Mouse (Mus musculus): Measurements from ENCODE around the gene Stx18. TPM values are rescaled to one million over a fixed set of nuclear protein-coding genes. Genes with fewer than 3 reads are reported as not detected.

The Stx18 gene
- total RNA-seq, 2 experiments from 2014 or later = 14.5 to 15.8 TPM

GRCm38 (mm10) chr5:38078575-38078974, 40.0 kb downstream of the Stx18 start:
- DNase-seq = no peak

GRCm38 (mm10) chr5:38080472-38080871, 41.9 kb downstream of the Stx18 start:
- no peak for DNase-seq

GRCm38 (mm10) chr5:38082589-38082988, 44.0 kb downstream of the Stx18 start:
- DNase-seq = no peak

- no peak for DNase-seq
These were observed 44.8 kb downstream of the Stx18 start for GRCm38 (mm10) chr5:38083362-38083761.

GRCm38 (mm10) chr5:38084616-38085015, 46.1 kb downstream of the Stx18 start:
- no peak for DNase-seq

- no peak for DNase-seq
These were observed 47.2 kb downstream of the Stx18 start for GRCm38 (mm10) chr5:38085561-38086392.

- no peak for DNase-seq
These were observed 51.6 kb downstream of the Stx18 start for GRCm38 (mm10) chr5:38090111-38090510.

GRCm38 (mm10) chr5:38090581-38090980, 52.0 kb downstream of the Stx18 start:
- DNase-seq = no peak

- no peak for DNase-seq
These were observed 52.8 kb downstream of the Stx18 start for GRCm38 (mm10) chr5:38091046-38091965.

- no peak for DNase-seq
These were observed 53.4 kb downstream of the Stx18 start for GRCm38 (mm10) chr5:38091966-38092304.

GRCm38 (mm10) chr5:38094331-38094730, 55.8 kb downstream of the Stx18 start:
- DNase-seq = no peak

GRCm38 (mm10) chr5:38097501-38098093, 59.1 kb downstream of the Stx18 start:
- no peak for DNase-seq

GRCm38 (mm10) chr5:38099139-38099676, 60.7 kb downstream of the Stx18 start:
- DNase-seq = no peak

GRCm38 (mm10) chr5:38102945-38103344, 64.4 kb downstream of the Stx18 start:
- DNase-seq = no peak

- no peak for DNase-seq
These were observed 67.6 kb downstream of the Stx18 start for GRCm38 (mm10) chr5:38106080-38106697.

- no peak for DNase-seq
These were observed 68.3 kb downstream of the Stx18 start for GRCm38 (mm10) chr5:38106807-38107206.

- no peak for DNase-seq
These were observed 76.0 kb downstream of the Stx18 start for GRCm38 (mm10) chr5:38114526-38114925.

GRCm38 (mm10) chr5:38117056-38117455, 78.5 kb downstream of the Stx18 start:
- no peak for DNase-seq

GRCm38 (mm10) chr5:38119268-38119667, 80.7 kb downstream of the Stx18 start:
- DNase-seq = no peak

- DNase-seq = no peak
These were observed 83.2 kb downstream of the Stx18 start for GRCm38 (mm10) chr5:38121699-38122098.

GRCm38 (mm10) chr5:38126519-38127306, 88.2 kb downstream of the Stx18 start:
- no peak for DNase-seq

All from gastrocnemius, postnatal 25 days (tissue).